Mouse (Mus musculus): ENCODE data around the gene Krt26.

Krt26 gene

GRCm38 (mm10) chr11:99337866-99338265 lies at the start of gene Krt26:
Gene Krt26 (minus strand): TSS chr11:99337966.
- no peak for DNase-seq

- peak; percentile 88 for DNase-seq
Measured at GRCm38 (mm10) chr11:99385813-99386721, 48.3 kb upstream of the Krt26 start.

GRCm38 (mm10) chr11:99379568-99379967 lies 41.8 kb upstream of the Krt26 start:
- peak; percentile 72 for DNase-seq

- no peak for DNase-seq
Measured at GRCm38 (mm10) chr11:99374803-99375202, 37.0 kb upstream of the Krt26 start, which contains the start of gene Krt28. Gene Krt28 (minus strand): TSS chr11:99374903.

GRCm38 (mm10) chr11:99369853-99370451 lies 32.2 kb upstream of the Krt26 start:
- no peak for DNase-seq

- DNase-seq, result no peak
Measured at GRCm38 (mm10) chr11:99369229-99369628, 31.5 kb upstream of the Krt26 start.

GRCm38 (mm10) chr11:99366791-99367190 lies 29.0 kb upstream of the Krt26 start:
- no peak for DNase-seq

- DNase-seq, result peak; percentile 19
Measured at GRCm38 (mm10) chr11:99364412-99364811, 26.6 kb upstream of the Krt26 start.

- DNase-seq, result no peak
Measured at GRCm38 (mm10) chr11:99361423-99361822, 23.7 kb upstream of the Krt26 start.

- no peak for DNase-seq
Measured at GRCm38 (mm10) chr11:99351004-99351403, 13.2 kb upstream of the Krt26 start, which contains the start of gene Krt27. Gene Krt27 (minus strand): TSS chr11:99351104.

GRCm38 (mm10) chr11:99339299-99339847 lies 1.6 kb upstream of the Krt26 start:
- no peak for DNase-seq

GRCm38 (mm10) chr11:99333426-99333825 lies 4.3 kb downstream of the Krt26 start:
- DNase-seq, result no peak

- no peak for DNase-seq
Measured at GRCm38 (mm10) chr11:99329655-99330054, 8.1 kb downstream of the Krt26 start.

GRCm38 (mm10) chr11:99322851-99323250 lies 14.9 kb downstream of the Krt26 start, which contains the start of gene Krt25:
Gene Krt25 (minus strand): TSS chr11:99322951.
- DNase-seq, result no peak

GRCm38 (mm10) chr11:99321094-99321493 lies 16.7 kb downstream of the Krt26 start:
- DNase-seq, result no peak

- DNase-seq, result no peak
Measured at GRCm38 (mm10) chr11:99319127-99319526, 18.6 kb downstream of the Krt26 start.

GRCm38 (mm10) chr11:99316543-99316942 lies 21.2 kb downstream of the Krt26 start:
- no peak for DNase-seq

GRCm38 (mm10) chr11:99314594-99314993 lies 23.2 kb downstream of the Krt26 start:
- no peak for DNase-seq

GRCm38 (mm10) chr11:99310882-99311281 lies 26.9 kb downstream of the Krt26 start:
- DNase-seq, result no peak

- DNase-seq, result peak; percentile 70
Measured at GRCm38 (mm10) chr11:99307579-99307978, 30.2 kb downstream of the Krt26 start.

- DNase-seq, result no peak
Measured at GRCm38 (mm10) chr11:99295039-99295438, 42.7 kb downstream of the Krt26 start.

- DNase-seq, result peak; percentile 71
Measured at GRCm38 (mm10) chr11:99292846-99293245, 44.9 kb downstream of the Krt26 start.

GRCm38 (mm10) chr11:99284833-99285312 lies 52.9 kb downstream of the Krt26 start, which contains the start of gene Krt24:
Gene Krt24 (minus strand): TSS chr11:99285262.
- no peak for DNase-seq
